Mouse (Mus musculus) CD8-positive naive resting alpha-beta T cell, adult 57 days (primary cell): Measurements from ENCODE around the gene Shpk. TPM values are rescaled to one million over a fixed set of nuclear protein-coding genes. Genes with fewer than 3 reads are reported as not detected.

ENCODE experiments used
- total RNA-seq: library from RNA; stranded (reverse); gene quantifications from one replicate; pipeline ENCODE4 v1.2.4, GENCODE M21; 2023

Shpk gene
- total RNA-seq: 5.4 TPM

DNA sequence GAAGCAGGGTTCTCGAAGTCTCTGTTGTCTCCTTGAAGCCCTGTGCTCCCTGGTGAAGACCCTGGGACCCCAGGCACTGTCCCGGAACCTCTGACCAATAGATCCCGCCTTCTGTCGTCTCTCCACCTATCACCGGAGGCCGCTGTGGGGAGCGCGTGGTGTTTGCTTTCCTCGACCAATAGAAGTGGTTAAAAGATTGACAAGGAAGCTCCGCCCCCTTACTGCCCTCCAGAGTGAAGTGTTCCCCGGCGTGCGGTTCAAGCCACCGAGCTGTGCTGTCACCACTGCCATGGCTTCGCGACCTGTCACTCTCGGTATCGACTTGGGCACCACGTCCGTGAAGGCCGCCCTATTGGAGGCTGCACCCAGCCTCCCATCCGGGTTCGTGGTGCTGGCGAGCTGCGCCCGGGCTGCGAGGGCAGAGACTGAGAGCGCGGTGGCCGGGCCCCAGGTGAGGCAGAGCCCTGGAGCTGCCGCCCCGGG, at the start of gene Shpk:
TSS of gene Shpk (plus strand) at position 231 of the 483 bp plus-strand sequence.

DNA sequence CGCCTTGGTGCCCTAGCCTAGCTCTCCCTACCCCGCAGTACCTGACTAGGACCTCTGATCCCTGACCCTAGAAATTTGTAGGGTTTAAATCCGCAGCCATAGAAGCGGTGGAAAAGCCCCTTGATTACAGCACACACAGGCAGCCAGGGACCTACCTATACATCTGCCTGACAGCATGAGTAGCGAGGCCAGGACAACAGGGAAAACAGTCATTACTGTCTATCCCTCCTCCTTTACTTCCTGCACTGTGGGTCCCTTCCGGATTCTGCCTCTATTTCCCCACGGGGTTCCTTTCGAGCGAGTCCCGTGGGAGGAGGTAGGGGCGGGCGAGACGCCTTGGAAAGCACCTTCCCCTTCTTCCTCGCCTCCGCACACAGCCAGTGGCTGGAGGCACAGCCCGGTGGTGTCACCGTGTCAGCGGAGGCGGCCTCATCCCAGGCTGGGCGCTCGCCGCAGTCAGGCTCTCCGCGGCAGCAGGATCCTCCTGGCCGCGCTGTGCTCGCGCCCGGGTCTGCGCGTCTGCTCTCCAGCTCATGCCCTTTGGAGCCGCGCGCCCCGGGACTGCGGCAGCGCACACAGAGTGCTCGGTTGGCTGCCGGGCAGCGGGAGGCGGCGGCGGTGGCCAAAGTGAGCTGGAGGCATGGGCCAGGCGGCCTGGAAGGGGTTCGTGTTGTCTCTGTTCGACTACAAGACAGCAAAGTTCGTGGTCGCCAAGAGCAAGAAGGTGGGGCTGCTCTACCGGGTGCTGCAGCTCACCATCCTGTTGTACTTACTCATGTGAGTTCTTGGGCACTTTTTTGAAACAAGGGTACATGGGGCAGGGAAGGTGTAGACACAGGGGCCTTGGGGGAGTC, 39.1 kb upstream of the Shpk start, which contains the start of gene P2rx5:
TSS of gene P2rx5 (plus strand) at position 465 of the 854 bp plus-strand sequence.

DNA sequence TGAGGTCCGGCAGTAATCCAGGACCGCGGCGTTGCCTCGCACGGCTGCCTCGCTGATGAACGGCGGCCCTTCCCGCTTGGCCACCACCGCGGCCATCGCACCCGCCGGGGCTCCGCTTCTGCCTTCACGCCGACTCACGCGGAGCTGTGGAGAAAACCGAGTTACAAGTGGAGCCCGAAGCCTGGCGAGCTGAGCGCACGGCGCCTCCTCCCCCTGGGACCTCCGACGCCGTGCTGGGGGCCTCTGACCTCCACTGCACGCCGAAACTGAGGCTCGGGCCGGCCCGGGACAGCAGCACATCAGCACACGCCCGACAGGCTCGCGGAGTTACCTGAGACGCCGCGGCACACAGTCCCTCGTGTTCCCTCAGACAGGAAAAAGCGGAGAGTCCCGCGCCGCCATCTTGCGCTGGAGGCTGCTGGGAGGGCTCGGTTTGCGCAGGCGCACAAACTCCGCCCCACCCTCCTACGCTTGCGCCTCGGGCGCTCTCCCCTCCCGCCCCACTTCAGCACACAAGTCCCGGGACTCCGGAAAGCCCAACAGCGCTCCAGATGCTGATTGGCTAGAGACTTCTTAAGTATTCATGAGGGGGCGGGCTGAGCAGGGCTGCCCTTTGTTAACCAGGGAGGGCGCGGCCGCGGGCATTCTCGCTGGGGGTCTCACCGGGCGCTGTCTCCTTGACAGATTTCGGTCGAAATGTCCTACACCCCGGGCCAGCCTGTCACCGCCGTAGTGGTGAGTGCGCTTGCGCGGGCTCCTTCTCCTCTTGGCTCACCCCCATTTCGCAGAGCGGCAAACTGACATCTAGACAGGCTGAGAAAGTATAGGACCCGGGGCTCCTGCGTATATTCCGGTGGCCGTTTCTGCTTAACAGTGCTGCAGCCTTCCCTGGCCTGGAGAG, 22.4 kb upstream of the Shpk start, which contains the start of the genes Emc6 and Tax1bp3:
TSS of gene Emc6 (minus strand) at position 430 of the 901 bp plus-strand sequence.
TSS of gene Tax1bp3 (plus strand) at position 476 of the 901 bp plus-strand sequence.

DNA sequence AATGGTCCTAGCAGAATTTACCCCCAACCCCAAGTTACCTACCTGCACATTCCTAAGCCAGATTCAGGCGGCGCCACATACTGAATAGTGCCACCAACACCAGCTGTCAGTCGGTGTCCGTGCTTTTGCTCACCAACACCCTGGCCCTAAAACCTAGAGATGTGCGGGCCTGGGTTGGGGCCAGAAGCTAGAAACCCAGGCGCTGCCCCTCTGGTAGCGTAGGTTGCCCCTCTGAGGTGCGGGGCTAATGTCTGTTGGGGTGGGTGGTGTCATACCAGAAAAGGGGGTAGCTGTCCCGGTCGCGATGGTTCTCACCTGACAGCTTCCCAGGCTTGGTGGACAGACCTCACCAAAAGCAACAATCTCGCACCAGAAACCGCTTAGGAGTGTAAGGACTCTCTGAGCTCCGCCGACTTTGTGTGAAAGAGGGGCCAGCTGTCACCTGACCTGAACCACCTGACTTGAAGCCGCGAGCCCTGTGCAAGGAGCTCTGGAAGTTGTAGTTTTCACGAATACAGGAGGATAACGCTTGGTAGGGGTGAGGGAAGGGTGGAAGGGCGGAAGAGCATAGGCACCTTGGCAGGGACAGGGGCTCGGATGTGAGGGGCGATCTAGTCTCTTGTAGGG, 544 bp upstream of the Shpk start, which contains the start of gene Ctns:
TSS of gene Ctns (minus strand) at position 440 of the 627 bp plus-strand sequence.

DNA sequence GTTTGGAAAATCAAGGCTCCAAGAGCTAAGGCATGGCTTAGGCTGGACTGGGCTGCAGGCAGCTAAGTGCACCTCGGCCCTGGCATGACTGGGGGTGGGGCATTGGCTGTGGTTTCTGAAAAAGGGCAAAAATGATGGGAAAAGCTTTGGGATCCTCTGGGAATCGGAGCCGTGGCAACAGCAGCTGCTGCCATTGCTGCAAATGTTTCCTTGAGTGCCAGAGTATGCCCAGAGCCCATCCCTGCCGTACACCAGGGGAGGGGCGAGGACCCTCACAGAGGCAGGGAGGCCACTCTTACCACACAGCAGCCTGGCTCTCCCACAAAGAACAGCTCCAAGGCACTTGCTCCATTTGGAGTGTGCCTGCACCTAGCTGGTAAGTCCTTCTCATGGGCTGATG, 34.7 kb downstream of the Shpk start, which contains the start of gene Trpv1:
TSS of gene Trpv1 (plus strand) at position 301 of the 400 bp plus-strand sequence.

DNA sequence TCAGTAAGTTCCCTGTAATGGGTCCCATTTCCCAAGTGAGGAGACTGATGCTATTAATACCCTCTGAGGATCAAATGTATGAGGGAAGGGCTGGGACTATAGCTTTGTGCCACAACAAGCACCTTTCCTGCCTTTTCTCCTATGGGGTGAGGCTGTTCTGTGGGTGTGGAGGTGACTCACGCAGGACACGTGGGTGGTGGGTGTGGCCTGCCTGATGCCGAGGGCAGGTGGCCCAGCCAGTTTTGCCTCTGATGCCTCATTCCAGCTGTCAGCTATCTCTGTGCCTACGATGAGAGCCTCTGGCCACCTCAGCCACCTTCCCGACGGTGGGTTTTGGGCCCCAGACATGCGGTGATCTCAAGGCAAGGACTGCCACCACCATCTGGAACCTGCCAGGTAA, 68.0 kb downstream of the Shpk start, which contains the start of gene Trpv3:
TSS of gene Trpv3 (plus strand) at position 122 of the 400 bp plus-strand sequence.

Other genes starting within 250 kb of the Shpk start
- 241 TPM for gene Atp2a3, start 238.3 kb upstream of the Shpk start, total RNA-seq
- 1.3 TPM for gene P2rx1, start 200.4 kb upstream of the Shpk start, total RNA-seq
- gene Camkk1, start 180.5 kb upstream of the Shpk start, total RNA-seq: 5.8 TPM
- gene Ncbp3, start 151.7 kb upstream of the Shpk start, total RNA-seq: 16.4 TPM
- gene Itgae, start 108.9 kb upstream of the Shpk start, total RNA-seq: 83.8 TPM
- 1.1 TPM for gene Haspin, start 61.2 kb upstream of the Shpk start, total RNA-seq
- gene P2rx5, start 39.0 kb upstream of the Shpk start, total RNA-seq: 0.34 TPM
- gene Emc6, start 22.4 kb upstream of the Shpk start, total RNA-seq: 46.6 TPM
- gene Tax1bp3, start 22.4 kb upstream of the Shpk start, total RNA-seq: 14.5 TPM
- 21.4 TPM for gene Ctns, start 418 bp upstream of the Shpk start, total RNA-seq
- gene Trpv1, start 34.8 kb downstream of the Shpk start, total RNA-seq: not detected
- gene Trpv3, start 67.9 kb downstream of the Shpk start, total RNA-seq: not detected
- 0.15 TPM for gene Aspa, start 130.1 kb downstream of the Shpk start, total RNA-seq
- gene Gm49340, start 130.3 kb downstream of the Shpk start, total RNA-seq: not detected
- gene Spata22, start 130.3 kb downstream of the Shpk start, total RNA-seq: not detected
- not detected for gene Olfr20, start 151.3 kb downstream of the Shpk start, total RNA-seq
- gene Olfr376, start 171.8 kb downstream of the Shpk start, total RNA-seq: not detected
- not detected for gene Olfr1, start 200.2 kb downstream of the Shpk start, total RNA-seq
- not detected for gene Olfr378, start 229.0 kb downstream of the Shpk start, total RNA-seq